In genomic region chr7:93559131-93559530, GRCm38 (mm10) we compare ENCODE assay signal across 12 mouse cellular contexts.
"Had no signal": no experiment of that assay in that cellular context is flagged by ENCODE, and none has a peak within 500 bp of the region (broad histone marks: within the 10 kb centered on the region; RNA-seq: fewer than 3 reads in every experiment).

No protein-coding gene starts in this region.

- DNase-seq: retina, postnatal 1 day; right cerebral cortex, adult 18-20 months; right cerebral cortex, postnatal 14 days; right cerebral cortex, postnatal 25 days; right cerebral cortex, postnatal 4 days; spleen, adult 18-20 months; thymus, adult 18-20 months; thymus, adult 2 months; thymus, postnatal 14 days; thymus, postnatal 25 days; thymus, postnatal 36 days; thymus, postnatal 4 days had no signal
